Comparison of ENCODE assay signal across 19 mouse cellular contexts in the genomic region with DNA sequence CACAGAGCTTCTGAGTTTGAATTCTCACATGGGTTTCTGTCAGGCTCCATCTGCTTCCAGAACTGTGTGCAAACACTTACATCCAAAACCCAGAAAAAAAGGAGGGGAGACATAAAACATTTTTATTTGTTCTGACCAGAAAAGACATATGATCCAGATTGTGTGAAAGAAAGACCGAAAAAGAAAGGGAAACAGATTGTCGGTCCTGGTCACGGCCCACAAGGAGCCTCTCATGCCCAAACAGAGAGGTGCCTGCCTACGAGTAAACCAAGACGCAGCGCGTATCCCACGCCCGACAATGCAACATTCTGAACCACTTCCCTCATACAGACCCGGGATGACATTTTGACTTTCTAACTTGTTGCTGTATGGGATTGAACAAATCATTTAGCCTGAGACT.
"Had no signal": no experiment of that assay in that cellular context is flagged by ENCODE, and none has a peak within 500 bp of the region (broad histone marks: within the 10 kb centered on the region; RNA-seq: fewer than 3 reads in every experiment).

No protein-coding gene starts in this region.

- H3K4me3 ChIP-seq: midbrain, embryonic 13.5 days; myocyte; neural tube, embryonic 13.5 days; neural tube, embryonic 15.5 days had no signal

- H3K27ac ChIP-seq: liver, embryonic 14.5 days; midbrain, embryonic 13.5 days; neural tube, embryonic 13.5 days; neural tube, embryonic 15.5 days had no signal

- H3K36me3 ChIP-seq: midbrain, embryonic 13.5 days; neural tube, embryonic 13.5 days; neural tube, embryonic 15.5 days had no signal

- H3K9me3 ChIP-seq: midbrain, embryonic 13.5 days; neural tube, embryonic 13.5 days; neural tube, embryonic 15.5 days had no signal

- DNase-seq: lung, adult 18-20 months; lung, embryonic 14.5 days; lung, postnatal 10 days; lung, postnatal 4 days; retina, postnatal 1 day; right cerebral cortex, adult 18-20 months; right cerebral cortex, postnatal 25 days; right cerebral cortex, postnatal 4 days; spleen, adult 18-20 months; thymus, adult 2 months; thymus, postnatal 25 days; thymus, postnatal 4 days had no signal

- ATAC-seq: midbrain, embryonic 13.5 days; midbrain, embryonic 16.5 days had no signal

- H3K27me3 ChIP-seq: midbrain, embryonic 13.5 days; neural tube, embryonic 13.5 days; neural tube, embryonic 15.5 days had no signal

- H3K4me2 ChIP-seq: lung, embryonic 14.5 days; midbrain, embryonic 11.5 days; midbrain, embryonic 13.5 days; neural tube, embryonic 13.5 days; neural tube, embryonic 15.5 days had no signal

- H3K9ac ChIP-seq: liver, embryonic 14.5 days; lung, embryonic 14.5 days; midbrain, embryonic 13.5 days; neural tube, embryonic 13.5 days; neural tube, embryonic 15.5 days had no signal
